Mouse (Mus musculus): ENCODE results near the gene Pnpo. TPM values are rescaled to one million over a fixed set of nuclear protein-coding genes. Genes with fewer than 3 reads are reported as not detected.

Gene Pnpo
- total RNA-seq, 2 experiments from 2014 or later: 8.4 to 9.4 TPM

GRCm38 (mm10) chr11:96970341-96970740 is 26.6 kb upstream of the Pnpo start:
- no peak for DNase-seq

- peak; percentile 69 for DNase-seq
Observed at GRCm38 (mm10) chr11:96969746-96970145, 26.0 kb upstream of the Pnpo start.

- DNase-seq: peak; percentile 25
Observed at GRCm38 (mm10) chr11:96969280-96969722, 25.5 kb upstream of the Pnpo start.

- DNase-seq: no peak
Observed at GRCm38 (mm10) chr11:96968476-96968875, 24.7 kb upstream of the Pnpo start.

- DNase-seq: no peak
Observed at GRCm38 (mm10) chr11:96967544-96968269, 23.9 kb upstream of the Pnpo start.

GRCm38 (mm10) chr11:96966914-96967543 is 23.2 kb upstream of the Pnpo start:
- DNase-seq: no peak

GRCm38 (mm10) chr11:96966172-96966571 is 22.4 kb upstream of the Pnpo start:
- DNase-seq: no peak

- DNase-seq: peak; percentile 95
Observed at GRCm38 (mm10) chr11:96963580-96963979, 19.8 kb upstream of the Pnpo start.

- DNase-seq: no peak
Observed at GRCm38 (mm10) chr11:96957061-96957805, 13.4 kb upstream of the Pnpo start.

- DNase-seq: peak; percentile 49
Observed at GRCm38 (mm10) chr11:96956009-96956724, 12.4 kb upstream of the Pnpo start.

- DNase-seq: no peak
Observed at GRCm38 (mm10) chr11:96955094-96955493, 11.3 kb upstream of the Pnpo start.

GRCm38 (mm10) chr11:96952896-96953295 is 9.1 kb upstream of the Pnpo start:
- DNase-seq: no peak

- no peak for DNase-seq
Observed at GRCm38 (mm10) chr11:96952426-96952825, 8.6 kb upstream of the Pnpo start.

GRCm38 (mm10) chr11:96950767-96951166 is 7.0 kb upstream of the Pnpo start:
- DNase-seq: no peak

- DNase-seq: no peak
Observed at GRCm38 (mm10) chr11:96947849-96948248, 4.1 kb upstream of the Pnpo start.

GRCm38 (mm10) chr11:96946498-96946897 is 2.7 kb upstream of the Pnpo start:
- DNase-seq: no peak

GRCm38 (mm10) chr11:96944844-96945580 is 1.2 kb upstream of the Pnpo start:
- DNase-seq: no peak

- DNase-seq: no peak
Observed at GRCm38 (mm10) chr11:96941989-96942590, 1.7 kb downstream of the Pnpo start.

GRCm38 (mm10) chr11:96940578-96941465 is 3.0 kb downstream of the Pnpo start:
- no peak for DNase-seq

GRCm38 (mm10) chr11:96938426-96938800 is 5.4 kb downstream of the Pnpo start:
- DNase-seq: no peak

All from gastrocnemius, postnatal 10 days (tissue).